Mouse (Mus musculus): ENCODE data around the gene Cnpy3. TPM values are rescaled to one million over a fixed set of nuclear protein-coding genes. Genes with fewer than 3 reads are reported as not detected.
A peak's percentile ranks its signal among the peaks of the same experiment; 100 is the strongest.

Cnpy3 gene
- polyA plus RNA-seq, 1 experiment from 2014 or later: 75.6 TPM

- H3K9ac ChIP-seq (ENCODE audit: low read depth, low read length): no peak overlapping the region
- H3K4me1 ChIP-seq (ENCODE audit: control insufficient read depth, insufficient read depth, low read length): peaks cover 11% of the 10 kb centered on the region
- H3K27me3 ChIP-seq (replicated peaks; ENCODE audit: control insufficient read depth, insufficient read depth, low read length): no peaks in the 10 kb centered on the region
- H3K4me3 ChIP-seq (ENCODE audit: low read length): no peak overlapping the region
- no peaks in the 10 kb centered on the region for H3K9me3 ChIP-seq (ENCODE audit: control insufficient read depth, low read length)
- ATAC-seq: no peak
- H3K36me3 ChIP-seq (ENCODE audit: control insufficient read depth, insufficient read depth, low read length): peaks cover 4% of the 10 kb centered on the region; the same call in 1 of the 2 replicates
- H3K4me2 ChIP-seq (ENCODE audit: low read depth, low read length): no peak overlapping the region
- 87% methylated on average over 5 of the region's 5 CpGs for WGBS
- H3K27ac ChIP-seq (ENCODE audit: low read length): no peak overlapping the region
These were observed 2.7 kb downstream of the Cnpy3 start for GRCm38 (mm10) chr17:46749282-46749681.

GRCm38 (mm10) chr17:46747806-46748205 is 4.2 kb downstream of the Cnpy3 start:
- no peaks in the 10 kb centered on the region for H3K9me3 ChIP-seq (ENCODE audit: control insufficient read depth, low read length)

GRCm38 (mm10) chr17:46747234-46747633 is 4.8 kb downstream of the Cnpy3 start:
- Histone ChIP-seq H3K9ac (ENCODE audit: low read depth, low read length) (no peak overlapping the region), H3K27ac (ENCODE audit: low read length) (no peak overlapping the region), H3K4me3 (ENCODE audit: low read length) (no peak overlapping the region), H3K4me2 (ENCODE audit: low read depth, low read length) (no peak overlapping the region), H3K36me3 (ENCODE audit: control insufficient read depth, insufficient read depth, low read length) (peaks cover 4% of the 10 kb centered on the region; the same call in 1 of the 2 replicates), H3K9me3 (ENCODE audit: control insufficient read depth, low read length) (no peaks in the 10 kb centered on the region), H3K27me3 (replicated peaks; ENCODE audit: control insufficient read depth, insufficient read depth, low read length) (no peaks in the 10 kb centered on the region), H3K4me1 (ENCODE audit: control insufficient read depth, insufficient read depth, low read length) (peaks cover 6% of the 10 kb centered on the region)
- 87% methylated on average over 8 of the region's 8 CpGs for WGBS
- ATAC-seq: no peak

More at GRCm38 (mm10) chr17:46747806-46748205, 4.2 kb downstream of the Cnpy3 start:
- Histone ChIP-seq H3K4me1 (ENCODE audit: control insufficient read depth, insufficient read depth, low read length) (peaks cover 11% of the 10 kb centered on the region), H3K27ac (ENCODE audit: low read length) (no peak overlapping the region), H3K9ac (ENCODE audit: low read depth, low read length) (no peak overlapping the region), H3K36me3 (ENCODE audit: control insufficient read depth, insufficient read depth, low read length) (peaks cover 4% of the 10 kb centered on the region; the same call in 1 of the 2 replicates), H3K27me3 (replicated peaks; ENCODE audit: control insufficient read depth, insufficient read depth, low read length) (no peaks in the 10 kb centered on the region), H3K4me2 (ENCODE audit: low read depth, low read length) (no peak overlapping the region), H3K4me3 (ENCODE audit: low read length) (no peak overlapping the region)
- 80% methylated on average over 2 of the region's 2 CpGs for WGBS
- no peak for ATAC-seq

DNA sequence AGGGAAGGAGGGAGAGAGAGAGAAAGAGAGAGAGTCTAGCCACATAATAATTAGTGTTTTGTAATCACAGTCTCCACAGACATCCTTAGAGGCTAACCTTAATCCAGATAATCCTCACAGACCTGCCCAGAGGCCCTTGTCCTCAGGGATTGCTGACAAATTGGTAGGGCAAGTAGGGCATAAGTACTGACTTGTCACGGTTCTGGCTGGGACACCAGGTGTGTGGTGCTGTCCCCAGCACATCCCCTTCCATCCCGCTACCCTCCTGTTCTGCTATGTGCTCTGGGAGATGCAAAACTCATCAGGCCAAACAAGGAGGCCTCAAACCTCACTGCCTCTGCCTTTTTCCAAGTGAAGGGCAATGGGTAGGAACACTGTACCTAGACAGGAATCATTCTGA is 6.5 kb downstream of the Cnpy3 start:
- WGBS: 89% methylated on average over 2 of the region's 2 CpGs
- H3K9ac ChIP-seq (ENCODE audit: low read depth, low read length): no peak overlapping the region
- no peak for ATAC-seq

DNA sequence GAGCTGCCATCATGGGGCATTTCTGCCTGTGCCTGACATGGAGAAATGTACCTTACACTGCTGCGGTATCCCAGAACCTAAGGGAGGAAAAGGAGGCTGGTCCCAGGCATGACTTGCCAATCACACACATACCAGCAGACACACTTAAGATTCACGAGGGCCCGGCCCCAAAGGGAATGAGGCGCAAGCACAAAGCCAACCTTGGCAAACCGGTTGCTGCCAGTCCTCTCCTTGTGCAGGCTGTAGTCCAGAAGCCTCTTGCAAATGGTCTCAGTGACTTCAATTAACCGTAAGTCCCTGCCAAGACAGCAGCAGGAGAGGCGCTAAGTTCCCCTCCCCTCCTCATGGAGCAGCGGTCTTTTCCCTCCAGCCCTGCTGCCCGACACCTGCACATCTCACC is 9.0 kb downstream of the Cnpy3 start:
- no peaks in the 10 kb centered on the region for H3K9me3 ChIP-seq (ENCODE audit: control insufficient read depth, low read length)
- 80% methylated on average over 9 of the region's 9 CpGs for WGBS
- no peak overlapping the region for H3K4me2 ChIP-seq (ENCODE audit: low read depth, low read length)
- H3K9ac ChIP-seq (ENCODE audit: low read depth, low read length): no peak overlapping the region
- H3K4me1 ChIP-seq (ENCODE audit: control insufficient read depth, insufficient read depth, low read length): no peaks in the 10 kb centered on the region
- H3K27ac ChIP-seq (ENCODE audit: low read length): no peak overlapping the region
- ATAC-seq: no peak
- H3K4me3 ChIP-seq (ENCODE audit: low read length): no peak overlapping the region
- no peaks in the 10 kb centered on the region for H3K27me3 ChIP-seq (replicated peaks; ENCODE audit: control insufficient read depth, insufficient read depth, low read length)
- H3K36me3 ChIP-seq (ENCODE audit: control insufficient read depth, insufficient read depth, low read length): peaks cover 10% of the 10 kb centered on the region; the same call in 1 of the 2 replicates

More for the DNA sequence above, 6.5 kb downstream of the Cnpy3 start:
- H3K4me1 ChIP-seq (ENCODE audit: control insufficient read depth, insufficient read depth, low read length): no peaks in the 10 kb centered on the region
- H3K27me3 ChIP-seq (replicated peaks; ENCODE audit: control insufficient read depth, insufficient read depth, low read length): no peaks in the 10 kb centered on the region
- H3K36me3 ChIP-seq (ENCODE audit: control insufficient read depth, insufficient read depth, low read length): peaks cover 7% of the 10 kb centered on the region; the same call in 1 of the 2 replicates
- H3K9me3 ChIP-seq (ENCODE audit: control insufficient read depth, low read length): no peaks in the 10 kb centered on the region
- no peak overlapping the region for H3K4me3 ChIP-seq (ENCODE audit: low read length)
- no peak overlapping the region for H3K4me2 ChIP-seq (ENCODE audit: low read depth, low read length)
- H3K27ac ChIP-seq (ENCODE audit: low read length): no peak overlapping the region

- no peaks in the 10 kb centered on the region for H3K27me3 ChIP-seq (replicated peaks; ENCODE audit: control insufficient read depth, insufficient read depth, low read length)
These were observed 10.7 kb downstream of the Cnpy3 start for GRCm38 (mm10) chr17:46741305-46741704.

GRCm38 (mm10) chr17:46736160-46736559 is 15.9 kb downstream of the Cnpy3 start:
- WGBS: 63% methylated on average over 9 of the region's 10 CpGs
- H3K27me3 ChIP-seq (replicated peaks; ENCODE audit: control insufficient read depth, insufficient read depth, low read length): no peaks in the 10 kb centered on the region
- no peak overlapping the region for H3K9ac ChIP-seq (ENCODE audit: low read depth, low read length)

More at GRCm38 (mm10) chr17:46741305-46741704, 10.7 kb downstream of the Cnpy3 start:
- WGBS: 89% methylated on average over 6 of the region's 6 CpGs
- Histone ChIP-seq H3K36me3 (ENCODE audit: control insufficient read depth, insufficient read depth, low read length) (peaks cover 7% of the 10 kb centered on the region; the same call in 1 of the 2 replicates), H3K4me2 (ENCODE audit: low read depth, low read length) (no peak overlapping the region), H3K9ac (ENCODE audit: low read depth, low read length) (no peak overlapping the region), H3K9me3 (ENCODE audit: control insufficient read depth, low read length) (no peaks in the 10 kb centered on the region), H3K4me1 (ENCODE audit: control insufficient read depth, insufficient read depth, low read length) (no peaks in the 10 kb centered on the region), H3K4me3 (ENCODE audit: low read length) (no peak overlapping the region), H3K27ac (ENCODE audit: low read length) (no peak overlapping the region)
- no peak for ATAC-seq

DNA sequence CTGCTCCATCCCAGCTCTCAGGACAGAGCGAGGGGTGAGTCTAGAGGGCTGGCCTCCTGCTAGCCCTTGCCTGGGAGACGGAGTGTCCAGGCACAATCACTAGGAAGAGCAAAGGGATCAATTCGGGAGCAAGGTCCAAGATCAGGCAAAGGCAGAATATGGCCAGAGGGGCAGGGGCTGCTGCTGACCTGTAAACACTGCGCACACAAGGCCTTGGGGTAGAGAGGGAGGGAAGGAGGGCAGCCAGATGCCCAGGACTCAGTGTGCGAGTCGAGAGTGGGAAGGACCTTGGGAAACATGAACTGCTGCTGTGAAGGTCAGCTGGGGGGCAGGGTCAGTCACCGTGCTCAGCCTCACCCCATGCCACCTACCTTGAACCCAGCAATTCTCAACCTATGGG is 16.7 kb downstream of the Cnpy3 start:
- H3K4me2 ChIP-seq (ENCODE audit: low read depth, low read length): no peak overlapping the region
- WGBS: 84% methylated on average over 7 of the region's 7 CpGs
- ATAC-seq: peak; percentile 31; the same call in 1 of the 2 replicates
- no peaks in the 10 kb centered on the region for H3K27me3 ChIP-seq (replicated peaks; ENCODE audit: control insufficient read depth, insufficient read depth, low read length)
- H3K9ac ChIP-seq (ENCODE audit: low read depth, low read length): no peak overlapping the region
- H3K4me3 ChIP-seq (ENCODE audit: low read length): no peak overlapping the region
- 0 out of 2 replicates have a peak, but pooled peaks cover 7% of the 10 kb centered on the region for H3K36me3 ChIP-seq (ENCODE audit: control insufficient read depth, insufficient read depth, low read length)
- peaks cover 4% of the 10 kb centered on the region; the same call in 1 of the 2 replicates for H3K4me1 ChIP-seq (ENCODE audit: control insufficient read depth, insufficient read depth, low read length)
- no peaks in the 10 kb centered on the region for H3K9me3 ChIP-seq (ENCODE audit: control insufficient read depth, low read length)
- H3K27ac ChIP-seq (ENCODE audit: low read length): no peak overlapping the region

More at GRCm38 (mm10) chr17:46736160-46736559, 15.9 kb downstream of the Cnpy3 start:
- H3K4me3 ChIP-seq (ENCODE audit: low read length): no peak overlapping the region
- no peak overlapping the region for H3K4me2 ChIP-seq (ENCODE audit: low read depth, low read length)
- ATAC-seq: no peak
- H3K27ac ChIP-seq (ENCODE audit: low read length): no peak overlapping the region
- 0 out of 2 replicates have a peak, but pooled peaks cover 7% of the 10 kb centered on the region for H3K36me3 ChIP-seq (ENCODE audit: control insufficient read depth, insufficient read depth, low read length)
- peaks cover 4% of the 10 kb centered on the region; the same call in 1 of the 2 replicates for H3K4me1 ChIP-seq (ENCODE audit: control insufficient read depth, insufficient read depth, low read length)
- H3K9me3 ChIP-seq (ENCODE audit: control insufficient read depth, low read length): no peaks in the 10 kb centered on the region

GRCm38 (mm10) chr17:46734055-46734454 is 18.0 kb downstream of the Cnpy3 start:
- H3K36me3 ChIP-seq (ENCODE audit: control insufficient read depth, insufficient read depth, low read length): 0 out of 2 replicates have a peak, but pooled peaks cover 7% of the 10 kb centered on the region
- no peak overlapping the region for H3K9ac ChIP-seq (ENCODE audit: low read depth, low read length)
- peaks cover 7% of the 10 kb centered on the region; the same call in 1 of the 2 replicates for H3K4me1 ChIP-seq (ENCODE audit: control insufficient read depth, insufficient read depth, low read length)
- H3K27ac ChIP-seq (ENCODE audit: low read length): no peak overlapping the region
- 0 out of 2 replicates have a peak, but pooled peaks have one; percentile 10 for ATAC-seq
- no peaks in the 10 kb centered on the region for H3K9me3 ChIP-seq (ENCODE audit: control insufficient read depth, low read length)
- H3K27me3 ChIP-seq (replicated peaks; ENCODE audit: control insufficient read depth, insufficient read depth, low read length): 0 out of 2 replicates have a peak, but pooled peaks cover under 1% of the 10 kb centered on the region
- no peak overlapping the region for H3K4me3 ChIP-seq (ENCODE audit: low read length)
- no peak overlapping the region for H3K4me2 ChIP-seq (ENCODE audit: low read depth, low read length)
- WGBS: 93% methylated on average over 3 of the region's 3 CpGs

All from intestine, embryonic 16.5 days (tissue).